Mouse (Mus musculus) ES-CJ7 (cell line): ENCODE measurements at regions not wholly inside any gene's neighbourhood (a gene's known extent, or its start where the extent isn't known, plus 50 kb on each side); places are given as distances from the start of the nearest gene placed in this dataset.

Experiments used
- DNase-seq: peaks from one replicate; pipeline ENCODE4 v3.0.0; 2011; ENCODE audit warnings: low read depth, low spot score

DNA sequence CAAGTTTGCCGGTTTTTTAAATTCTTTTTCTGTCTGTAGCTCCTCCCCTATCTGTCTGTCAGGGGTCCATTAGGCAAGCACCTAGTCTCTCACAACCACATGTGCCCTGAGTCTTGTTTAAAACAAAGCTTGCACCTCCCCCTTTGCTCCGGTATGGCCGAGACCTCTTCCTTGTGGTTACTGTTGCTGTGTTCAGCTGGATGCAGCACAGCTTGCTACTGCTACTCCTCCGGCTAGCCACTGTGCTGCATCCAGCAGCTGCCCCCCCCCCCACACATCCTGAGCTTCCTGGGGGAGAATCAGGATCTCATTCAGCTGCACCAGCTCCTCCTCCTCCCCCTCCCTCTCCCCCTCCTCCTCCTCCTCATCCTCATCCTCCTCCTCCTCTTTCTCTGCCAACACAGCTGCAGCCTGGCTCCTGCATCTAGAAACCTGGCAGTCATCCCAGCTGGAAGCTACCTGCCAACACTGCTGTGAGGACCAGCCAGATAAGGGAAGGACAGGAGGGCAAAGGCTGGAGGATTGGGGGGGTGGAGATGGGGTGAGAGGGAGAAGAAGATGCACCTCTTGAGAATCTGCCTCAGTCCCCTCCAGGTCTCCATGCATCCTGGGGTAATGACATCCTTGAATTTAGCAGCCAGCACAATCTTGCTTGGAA is 114.8 kb upstream of the Tmem260 start:
- DNase-seq = peak; percentile 42

DNA sequence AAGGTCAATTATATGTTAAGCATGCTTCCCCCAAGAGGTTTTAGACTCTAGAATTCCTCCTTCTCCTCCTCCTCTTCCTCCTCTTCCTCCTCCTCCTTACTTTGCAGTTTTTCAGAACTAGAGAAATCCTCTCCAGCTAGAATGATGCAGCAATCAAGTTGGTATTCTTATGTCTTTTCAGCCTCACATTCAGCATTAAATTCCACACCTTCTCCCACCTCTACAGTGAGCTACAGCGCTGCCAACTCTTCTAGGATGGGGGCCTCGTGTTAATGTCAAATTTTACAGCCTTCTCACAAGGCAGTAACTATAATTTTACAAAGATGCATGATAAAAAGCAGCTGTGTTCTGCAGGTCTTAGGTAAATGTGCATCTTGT is 114.3 kb upstream of the Tmem260 start:
- DNase-seq = no peak

DNA sequence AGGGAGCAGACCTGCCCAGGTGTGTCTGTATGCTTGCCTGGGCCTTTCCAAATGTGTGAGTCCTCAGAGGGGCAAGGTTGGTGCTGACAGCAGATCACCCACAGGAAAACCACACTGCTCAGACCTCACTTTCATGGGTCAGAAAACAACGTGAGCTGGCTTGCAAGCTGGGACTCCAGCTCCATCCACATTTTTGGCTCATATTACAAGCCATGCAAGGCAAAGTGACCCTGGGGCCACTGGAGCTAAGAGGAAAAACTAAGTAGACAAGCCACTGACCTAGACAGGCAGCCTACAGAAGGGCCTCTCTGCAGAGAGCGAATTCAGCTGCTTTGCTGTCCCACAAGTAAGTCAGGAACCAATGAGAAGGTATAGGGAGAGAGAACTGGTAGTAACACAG is 113.7 kb upstream of the Tmem260 start:
- no peak for DNase-seq

GRCm38 (mm10) chr14:48332660-48333059 is 113.3 kb upstream of the Tmem260 start:
- DNase-seq = no peak

DNA sequence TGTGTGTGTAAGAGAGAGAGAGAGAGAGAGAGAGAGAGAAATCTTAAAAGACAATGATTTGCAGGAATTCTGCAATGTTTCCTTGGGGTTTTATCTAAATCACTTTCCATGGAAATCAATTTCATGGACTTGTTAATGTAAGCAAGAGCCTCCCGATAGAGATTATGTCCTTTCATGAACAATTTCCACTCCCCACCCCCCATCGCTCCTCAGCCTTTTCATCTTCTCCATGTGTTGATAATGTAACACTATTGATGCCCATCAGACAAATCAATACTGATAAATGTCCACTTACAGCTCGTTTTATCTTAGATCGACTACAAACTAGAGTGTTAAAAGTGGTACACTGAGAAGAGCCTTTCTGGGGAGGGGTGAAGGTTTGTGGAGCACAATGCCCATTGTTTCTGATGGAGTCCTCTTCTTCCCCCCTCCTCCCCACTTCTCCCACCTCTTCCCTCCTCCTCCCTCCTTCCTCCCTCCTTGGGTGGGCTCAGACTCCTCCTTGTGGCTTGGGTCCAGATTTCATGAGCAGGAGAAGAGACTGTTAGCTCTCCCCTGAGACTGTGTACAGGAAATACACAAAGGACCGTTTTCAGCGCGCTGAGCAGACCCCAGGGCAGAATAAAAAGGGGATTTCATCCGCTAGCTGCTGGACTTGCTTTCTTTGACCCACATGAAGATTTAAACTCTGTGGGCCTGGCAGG is 111.7 kb upstream of the Tmem260 start:
- DNase-seq = no peak

DNA sequence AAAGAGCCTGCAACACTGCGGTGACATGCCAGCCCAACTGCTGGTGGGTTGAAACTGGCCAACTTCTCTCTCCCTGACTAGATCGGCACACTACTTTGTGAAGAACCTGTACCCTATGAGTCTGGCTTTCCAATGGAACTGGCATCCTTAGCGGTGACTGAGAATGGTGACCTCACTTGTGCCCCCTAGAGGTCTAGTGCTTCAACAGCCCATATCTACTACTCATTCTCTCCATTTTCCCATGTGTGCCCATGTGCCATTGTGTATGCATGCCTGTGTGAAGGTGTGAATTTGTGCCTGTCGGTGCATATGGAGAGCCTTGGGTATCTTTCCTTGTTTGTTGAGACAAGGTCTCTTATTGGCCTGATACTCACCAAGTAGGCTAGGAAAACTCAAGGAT is 106.5 kb upstream of the Tmem260 start:
- DNase-seq = peak; percentile 52

DNA sequence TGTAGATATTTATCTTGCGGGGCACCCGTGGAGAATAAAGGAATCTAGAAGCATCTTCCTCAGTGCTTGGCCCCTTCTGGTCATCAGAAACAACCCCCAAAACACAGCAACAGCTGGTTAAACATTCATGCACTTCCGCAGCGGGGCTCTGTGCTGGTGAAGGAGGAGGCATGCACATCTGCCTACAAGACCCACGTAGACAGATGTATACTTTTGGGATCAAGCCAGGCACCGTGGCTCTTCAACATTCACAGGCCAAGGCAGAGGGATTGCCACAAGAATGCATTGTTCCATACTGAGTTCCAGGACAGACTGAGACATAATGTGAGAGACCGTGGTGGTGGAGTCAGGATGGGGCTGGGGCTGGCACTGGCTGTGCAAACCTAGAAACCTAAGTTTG is 103.0 kb upstream of the Tmem260 start:
- DNase-seq = no peak

DNA sequence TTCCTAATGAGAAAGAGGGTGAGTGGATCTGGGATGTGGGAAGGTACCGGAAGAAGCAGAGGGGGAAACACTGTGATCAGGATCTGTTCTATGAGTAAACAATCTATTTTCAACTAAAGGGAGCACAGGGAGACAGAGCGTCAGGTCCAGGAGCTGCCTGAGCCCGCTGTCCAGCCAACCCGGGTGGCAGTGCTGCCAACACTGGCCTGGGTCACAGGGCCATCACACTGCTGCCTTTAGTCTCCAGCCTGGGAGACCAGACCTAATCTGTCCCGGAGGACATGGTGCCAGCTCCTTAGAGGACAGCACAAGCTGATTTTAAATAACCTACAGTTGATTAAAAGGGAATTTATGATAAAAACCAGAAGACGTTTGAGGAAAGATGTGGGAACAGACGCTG is 100.0 kb upstream of the Tmem260 start:
- DNase-seq = no peak

GRCm38 (mm10) chr14:48349392-48350044 is 96.4 kb upstream of the Tmem260 start:
- no peak for DNase-seq

GRCm38 (mm10) chr14:48351652-48352051 is 94.3 kb upstream of the Tmem260 start:
- DNase-seq = no peak

GRCm38 (mm10) chr14:48352825-48353224 is 93.1 kb upstream of the Tmem260 start:
- no peak for DNase-seq

GRCm38 (mm10) chr14:48354176-48354575 is 91.7 kb upstream of the Tmem260 start:
- DNase-seq = peak; percentile 67

GRCm38 (mm10) chr14:48357441-48357840 is 88.5 kb upstream of the Tmem260 start:
- DNase-seq = no peak

GRCm38 (mm10) chr14:48358487-48359159 is 87.3 kb upstream of the Tmem260 start:
- peak; percentile 61 for DNase-seq

DNA sequence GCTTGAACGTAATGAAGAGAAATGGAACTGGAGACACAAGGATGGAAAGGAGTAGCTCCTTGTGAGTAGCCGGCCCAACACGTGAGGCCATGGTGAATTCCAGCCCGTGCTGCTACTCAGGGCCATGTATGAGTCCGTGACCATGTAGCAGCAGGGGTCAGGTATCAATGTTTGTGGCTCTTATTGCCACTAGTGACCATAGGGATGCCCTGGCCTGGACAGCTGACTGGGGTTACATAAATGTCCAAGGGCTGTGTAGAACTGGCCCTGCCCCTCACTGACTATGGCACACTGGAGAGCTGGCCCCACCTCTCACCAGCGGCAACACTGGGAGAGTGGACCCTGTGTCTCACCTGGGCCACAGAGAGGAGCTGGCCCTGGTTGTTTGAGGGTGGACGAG is 84.1 kb upstream of the Tmem260 start:
- no peak for DNase-seq

- peak; percentile 84 for DNase-seq
Measured at GRCm38 (mm10) chr14:48367006-48367405, 78.9 kb upstream of the Tmem260 start.

DNA sequence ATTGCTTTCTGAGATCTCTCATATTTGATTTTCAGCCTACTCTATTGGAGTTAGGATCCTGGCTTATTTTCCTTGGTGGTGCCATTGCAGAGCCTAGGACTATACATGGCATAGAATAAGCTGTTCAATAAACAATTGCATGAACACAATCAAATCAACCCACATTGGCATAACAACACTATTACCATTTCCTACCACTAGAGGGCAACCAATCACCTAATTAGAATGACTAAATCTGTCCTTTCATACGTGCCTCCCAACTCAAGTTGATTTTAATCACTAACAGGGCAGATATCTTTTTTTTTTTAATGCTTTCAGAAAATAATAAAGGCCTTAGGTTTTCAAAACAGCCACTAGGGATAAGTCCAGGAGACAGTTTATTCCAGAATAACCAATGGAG is 75.6 kb upstream of the Tmem260 start:
- peak; percentile 54 for DNase-seq

GRCm38 (mm10) chr14:48371766-48372165 is 74.2 kb upstream of the Tmem260 start:
- peak; percentile 66 for DNase-seq

- no peak for DNase-seq
Measured at GRCm38 (mm10) chr14:48376112-48376511, 69.8 kb upstream of the Tmem260 start.
